Mouse (Mus musculus) urinary bladder, postnatal 14 days (tissue): ENCODE data around the gene Fam83c.
"Not testable (repeated sequence)": the region's sequence is repeated elsewhere in the genome, so short reads cannot be mapped to it uniquely, and the experiment has no call there.

Experiments used
- DNase-seq: peaks from one replicate; pipeline ENCODE4 v3.0.0; 2021; ENCODE audit warnings: low spot score

The Fam83c gene

DNA sequence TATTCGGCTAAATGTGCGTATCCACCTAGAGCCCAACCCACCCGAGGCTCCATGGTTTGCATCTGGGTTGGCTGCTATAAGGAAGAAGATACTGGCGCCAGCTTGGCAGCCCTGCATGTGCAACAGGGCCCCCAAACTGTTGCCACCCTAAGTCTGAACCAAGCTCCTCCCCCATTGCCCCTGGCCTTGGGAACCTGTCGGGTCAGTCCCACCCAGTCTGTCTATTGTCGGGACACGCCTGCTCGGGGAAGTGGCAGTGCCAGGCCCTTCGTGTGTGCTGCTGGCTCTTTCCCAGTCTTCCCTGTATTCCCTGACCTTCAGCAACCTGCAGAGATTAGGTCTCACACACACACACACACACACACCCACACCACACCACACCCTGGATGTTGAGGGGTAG lies at the start of gene Fam83c:
TSS of gene Fam83c (minus strand) at position 123 of the 400 bp plus-strand sequence.
- peak; percentile 43 for DNase-seq

GRCm38 (mm10) chr2:155882087-155882486 lies 47.4 kb upstream of the Fam83c start:
- DNase-seq = no peak

DNA sequence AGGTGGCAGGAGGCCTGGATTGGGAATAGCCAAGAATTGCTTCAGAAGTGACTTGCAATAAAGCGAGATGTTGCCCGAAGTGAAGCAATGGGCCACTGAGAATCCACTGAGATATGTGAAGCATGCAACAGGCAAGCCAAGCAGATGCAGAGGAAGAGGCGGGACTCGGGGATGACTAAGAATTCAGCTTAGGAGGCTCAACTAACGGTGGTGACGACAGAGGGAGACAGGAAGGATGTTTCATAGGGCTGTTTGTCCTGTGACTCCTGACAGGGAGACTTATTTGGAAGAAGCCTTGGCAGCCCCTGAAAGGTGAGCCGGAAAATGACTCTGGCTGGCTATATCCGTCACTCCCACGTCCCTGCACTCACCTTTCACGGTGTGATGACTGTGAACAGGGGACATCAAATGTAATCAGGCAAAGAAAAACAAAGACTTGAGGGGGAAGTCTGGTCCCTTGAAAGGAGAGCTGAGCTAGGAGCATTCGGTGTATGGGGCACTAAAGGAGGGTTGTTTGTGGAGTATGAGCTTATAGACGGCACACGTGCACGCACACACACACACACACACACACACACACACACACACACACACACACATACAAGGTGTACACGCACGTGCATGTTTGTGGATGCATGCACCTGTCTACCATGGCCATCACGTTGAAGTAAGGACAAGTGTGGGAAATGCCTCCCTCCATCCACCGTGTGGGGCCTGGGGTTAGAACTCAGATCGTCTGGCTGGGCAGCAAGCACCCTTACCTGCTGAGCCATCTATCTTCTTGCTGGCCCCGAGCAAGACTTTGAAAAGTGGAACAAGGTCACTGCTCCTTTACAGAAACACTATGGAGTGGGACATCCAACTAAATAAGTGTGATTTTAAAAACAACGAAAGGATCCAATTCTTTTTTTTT lies 44.6 kb upstream of the Fam83c start:
- DNase-seq = peak; percentile 33

GRCm38 (mm10) chr2:155873636-155874035 lies 39.0 kb upstream of the Fam83c start:
- no peak for DNase-seq

- DNase-seq = no peak
Measured at GRCm38 (mm10) chr2:155872930-155873507, 38.4 kb upstream of the Fam83c start.

- no peak for DNase-seq
Measured at GRCm38 (mm10) chr2:155872486-155872885, 37.8 kb upstream of the Fam83c start.

GRCm38 (mm10) chr2:155869772-155870171 lies 35.1 kb upstream of the Fam83c start:
- peak; percentile 64 for DNase-seq

GRCm38 (mm10) chr2:155868320-155868719 lies 33.7 kb upstream of the Fam83c start:
- DNase-seq = no peak

- no peak for DNase-seq
Measured at GRCm38 (mm10) chr2:155863301-155863867, 28.7 kb upstream of the Fam83c start.

- DNase-seq = peak; percentile 36
Measured at GRCm38 (mm10) chr2:155862573-155863300, 28.1 kb upstream of the Fam83c start.

DNA sequence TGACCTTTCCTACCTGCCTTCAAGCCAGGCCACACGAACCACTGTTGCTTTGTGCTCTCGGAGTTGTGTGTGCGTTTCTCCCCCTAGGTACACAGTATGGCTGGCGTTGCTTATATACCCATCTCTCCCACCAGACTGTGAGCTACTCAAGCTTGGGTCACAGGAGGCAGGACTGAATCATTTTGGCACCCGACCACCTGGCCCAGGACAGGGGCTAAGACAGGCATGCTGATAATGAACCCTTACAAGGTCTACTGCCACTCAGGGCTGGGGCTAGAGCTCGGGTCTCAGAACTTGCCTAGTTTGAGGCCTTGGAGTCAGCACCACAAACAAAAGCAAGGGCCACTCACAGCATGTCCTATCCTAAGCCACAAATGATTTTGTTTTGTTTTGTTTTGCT lies 26.9 kb upstream of the Fam83c start:
- DNase-seq = no peak

GRCm38 (mm10) chr2:155860102-155860501 lies 25.4 kb upstream of the Fam83c start:
- DNase-seq = no peak

- no peak for DNase-seq
Measured at GRCm38 (mm10) chr2:155852536-155852935, 17.9 kb upstream of the Fam83c start.

- DNase-seq = no peak
Measured at GRCm38 (mm10) chr2:155850120-155850519, 15.5 kb upstream of the Fam83c start.

DNA sequence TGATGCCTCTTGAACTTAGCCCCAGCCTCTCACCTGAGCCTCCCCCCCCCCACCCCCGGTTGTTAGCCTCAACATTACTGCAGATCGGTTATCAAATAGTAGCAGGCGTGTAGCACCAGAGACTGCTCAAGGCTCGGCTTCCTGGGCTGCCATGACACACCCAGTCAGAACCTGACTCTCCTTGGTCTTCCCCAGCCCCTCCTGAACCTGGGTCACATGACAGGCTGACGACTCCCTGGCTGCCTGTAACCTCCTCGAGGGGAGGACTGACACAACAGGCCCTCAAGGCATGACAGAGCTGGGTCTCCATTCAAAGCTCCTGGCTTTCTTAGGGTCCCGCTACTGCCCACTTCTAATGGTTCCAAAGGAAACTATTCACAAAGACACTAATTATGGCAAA lies 14.8 kb upstream of the Fam83c start:
- DNase-seq = no peak

GRCm38 (mm10) chr2:155848291-155848690 lies 13.6 kb upstream of the Fam83c start:
- DNase-seq = peak; percentile 83

DNA sequence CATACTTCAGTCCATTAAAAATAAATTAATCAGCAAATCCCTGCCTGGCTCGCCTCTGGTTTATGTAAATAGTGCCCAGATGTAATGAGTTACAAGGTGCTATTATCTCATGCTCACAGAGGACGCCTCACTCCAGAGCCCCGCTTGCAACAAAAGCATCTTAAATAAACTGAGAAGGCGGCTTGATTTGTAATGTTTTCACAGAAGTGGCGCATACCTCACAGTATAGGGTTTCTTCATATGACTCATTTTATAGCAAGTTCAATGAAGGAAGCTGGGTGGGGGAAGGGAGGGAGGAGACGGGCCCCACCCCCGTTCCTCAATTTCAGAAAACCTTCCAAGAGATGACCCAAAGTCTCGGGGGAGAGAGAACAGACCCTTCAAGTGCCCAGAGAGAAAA lies 12.3 kb upstream of the Fam83c start:
- no peak for DNase-seq

DNA sequence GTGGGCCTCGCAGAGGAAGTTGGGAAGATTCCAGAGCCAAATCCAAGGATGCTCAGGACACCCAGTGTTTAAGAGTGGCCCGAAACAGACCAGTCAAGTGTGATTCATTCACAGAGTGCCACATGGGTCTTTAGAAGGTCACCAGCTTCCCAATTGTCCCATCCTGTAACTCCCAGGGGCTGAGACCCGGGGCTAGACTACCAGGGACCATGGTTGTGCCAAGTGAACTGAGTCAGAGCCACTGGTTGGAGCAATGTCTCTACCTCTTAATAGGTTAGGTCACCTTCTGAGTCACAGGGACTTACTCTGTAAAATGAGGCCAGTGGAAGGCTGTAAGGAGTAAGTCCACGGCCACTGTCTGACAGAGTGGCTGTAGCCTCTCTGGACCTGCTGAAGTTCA lies 4.3 kb upstream of the Fam83c start:
- no peak for DNase-seq

DNA sequence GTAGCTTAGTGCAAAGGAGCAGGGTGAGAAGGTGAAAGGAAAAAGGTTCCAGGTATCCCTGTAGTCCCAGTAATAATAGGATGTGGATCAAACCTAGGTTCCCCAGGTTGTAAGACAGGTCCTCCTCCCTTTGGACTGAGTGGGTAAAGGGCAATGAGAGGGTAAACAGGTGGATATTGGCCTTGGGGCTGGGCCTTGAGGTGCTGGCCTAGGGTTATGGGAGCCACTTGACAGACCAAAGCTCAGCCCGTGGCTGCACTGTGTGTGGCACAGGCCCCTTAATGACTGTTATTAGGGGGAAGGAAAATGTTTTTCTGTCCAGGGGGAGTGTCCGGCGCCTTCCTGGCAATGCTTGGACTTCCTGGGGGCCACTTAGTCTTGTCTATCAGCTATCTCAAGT lies 3.3 kb upstream of the Fam83c start:
- no peak for DNase-seq

- DNase-seq = not testable (repeated sequence)
Measured at GRCm38 (mm10) chr2:155832087-155832486, 2.6 kb downstream of the Fam83c start.

DNA sequence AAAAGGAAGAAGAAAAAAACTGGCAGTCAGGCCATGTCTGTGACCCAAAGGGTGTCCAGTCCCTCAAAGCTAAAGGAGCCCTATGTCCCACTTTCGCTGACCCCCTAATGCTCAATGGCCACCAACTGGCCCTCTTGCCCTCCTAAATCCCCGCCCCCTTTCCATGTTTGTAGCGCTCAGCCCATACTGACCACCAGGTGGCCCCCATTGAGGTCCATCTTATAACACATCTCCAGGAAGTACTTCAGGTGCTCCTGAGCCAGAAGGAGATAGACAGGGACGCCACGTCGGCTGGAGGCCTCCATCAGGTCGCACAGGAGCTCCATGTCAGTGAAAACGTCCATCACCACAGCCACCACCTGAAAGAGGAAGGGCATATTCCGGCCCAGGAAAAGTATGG lies 3.4 kb downstream of the Fam83c start:
- no peak for DNase-seq

GRCm38 (mm10) chr2:155830841-155831240 lies 3.8 kb downstream of the Fam83c start:
- peak; percentile 63 for DNase-seq
